Comparison of ENCODE assay signal across 16 mouse cellular contexts in genomic region chr4:76297375-76297774, GRCm38 (mm10).
"Had no signal": no experiment of that assay in that cellular context is flagged by ENCODE, and none has a peak within 500 bp of the region (broad histone marks: within the 10 kb centered on the region; RNA-seq: fewer than 3 reads in every experiment).

No protein-coding gene starts in this region.

- H3K9me3 ChIP-seq: kidney, embryonic 15.5 days; liver, embryonic 13.5 days had no signal

- H3K9ac ChIP-seq: kidney, embryonic 15.5 days; liver, embryonic 13.5 days had no signal

- DNase-seq: kidney, adult 2 months; kidney, postnatal 10 days; kidney, postnatal 36 days; left cerebral cortex, postnatal 4 days; liver; liver, embryonic 13.5 days; lung, postnatal 10 days; lung, postnatal 4 days; midbrain, embryonic 14.5 days; thymus, adult 2 months; thymus, postnatal 14 days; thymus, postnatal 4 days had no signal

- ATAC-seq: intestine, postnatal 0 days had no signal

- H3K27me3 ChIP-seq: kidney, embryonic 15.5 days; liver, embryonic 13.5 days had no signal

- H3K27ac ChIP-seq: kidney, embryonic 15.5 days; liver, embryonic 13.5 days; stomach, postnatal 0 days had no signal

- H3K4me1 ChIP-seq: kidney, embryonic 15.5 days; liver, embryonic 13.5 days had no signal

- H3K4me3 ChIP-seq: kidney, embryonic 15.5 days; liver, embryonic 13.5 days had no signal

- H3K4me2 ChIP-seq: kidney, embryonic 15.5 days; liver, embryonic 13.5 days; midbrain, embryonic 11.5 days had no signal

- H3K36me3 ChIP-seq: kidney, embryonic 15.5 days; liver, embryonic 13.5 days had no signal
